Mouse (Mus musculus): ENCODE results near the gene Ms4a15. TPM values are rescaled to one million over a fixed set of nuclear protein-coding genes. Genes with fewer than 3 reads are reported as not detected.

The Ms4a15 gene
- polyA plus RNA-seq, 1 experiment from 2014 or later, result 0.15 TPM

DNA sequence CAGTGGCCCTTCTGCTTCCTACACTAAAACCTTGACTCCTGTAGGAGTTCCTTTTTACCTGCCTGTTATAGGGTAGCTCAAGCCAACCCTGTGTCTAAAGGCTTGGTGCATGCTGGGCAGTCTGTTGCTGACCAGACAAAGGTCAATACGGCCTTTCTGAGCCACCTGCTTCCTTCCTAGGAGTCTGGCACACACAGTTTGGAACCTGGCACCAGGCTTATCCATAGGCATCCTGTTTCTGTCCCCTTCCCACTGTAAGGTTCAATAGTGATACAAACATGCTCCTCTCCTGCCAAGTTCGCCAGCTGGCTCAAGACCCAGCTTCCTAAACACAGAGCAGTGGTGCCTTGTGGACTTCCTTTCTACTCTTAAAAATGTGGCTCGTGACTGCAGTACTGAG, 46.5 kb downstream of the Ms4a15 start:
- no peak for ATAC-seq (ENCODE audit: insufficient number of reproducible peaks, insufficient read depth, low FRiP score, low read depth)
- Histone ChIP-seq H3K36me3 (ENCODE audit: control insufficient read depth, insufficient read depth, low read length) (peaks cover 47% of the 10 kb centered on the region), H3K4me1 (ENCODE audit: control insufficient read depth in 2 of 2, insufficient read depth in 2 of 2, low read length in 2 of 2) (peaks cover 7 to 24% of the 10 kb centered on the region in 2 experiments), H3K4me2 (ENCODE audit: low read length) (peak overlapping the region; percentile 99; the same call in 1 of the 2 replicates), H3K27me3 (ENCODE audit: control insufficient read depth, insufficient read depth, low read length) (0 out of 2 replicates have a peak, but pooled peaks cover under 1% of the 10 kb centered on the region), H3K9me3 (ENCODE audit: control insufficient read depth, low read length) (no peaks in the 10 kb centered on the region), H3K9ac (ENCODE audit: low read length) (0 out of 2 replicates have a peak overlapping the region, but pooled peaks have one; percentile 86), H3K4me3 (ENCODE audit: control insufficient read depth in 1 of 2, insufficient read depth in 1 of 2, low read depth in 1 of 2, low read length in 2 of 2) (no peak overlapping the region), H3K27ac (replicated peaks in 1 of 2; ENCODE audit: control insufficient read depth in 1 of 2, insufficient read depth in 1 of 2, low read depth in 2 of 2, low read length in 2 of 2) (no peak overlapping the region)
- 71% methylated on average over 3 of the region's 3 CpGs for WGBS

DNA sequence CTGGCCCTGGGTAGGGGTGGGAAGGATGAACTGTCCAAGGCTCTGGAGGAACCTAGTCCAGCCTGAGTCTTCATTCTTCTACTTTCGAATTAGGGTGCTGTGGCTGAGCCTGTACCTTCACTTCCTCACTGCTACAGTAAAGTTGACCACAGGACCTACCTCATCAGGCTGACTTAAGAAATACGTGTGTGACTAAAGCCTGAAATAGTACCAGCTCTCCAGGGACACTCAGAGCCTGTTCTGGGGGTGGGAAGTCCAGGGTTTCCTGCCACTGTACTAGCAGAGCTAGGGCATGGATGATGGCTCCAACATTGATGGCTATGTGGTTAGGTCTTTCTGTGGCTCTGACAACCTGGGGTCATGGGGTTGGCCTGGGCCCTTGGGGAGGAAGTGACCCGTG, 49.1 kb downstream of the Ms4a15 start:
- H3K4me2 ChIP-seq (ENCODE audit: low read length), result no peak overlapping the region
- H3K4me1 ChIP-seq (ENCODE audit: control insufficient read depth in 2 of 2, insufficient read depth in 2 of 2, low read length in 2 of 2), result peaks cover 14 to 26% of the 10 kb centered on the region in 2 experiments
- WGBS, result 82% methylated on average over 3 of the region's 3 CpGs
- peaks cover 48% of the 10 kb centered on the region for H3K36me3 ChIP-seq (ENCODE audit: control insufficient read depth, insufficient read depth, low read length)
- no peak overlapping the region for H3K9ac ChIP-seq (ENCODE audit: low read length)
- H3K9me3 ChIP-seq (ENCODE audit: control insufficient read depth, low read length), result no peaks in the 10 kb centered on the region
- peaks cover 4% of the 10 kb centered on the region; the same call in 1 of the 2 replicates for H3K27me3 ChIP-seq (ENCODE audit: control insufficient read depth, insufficient read depth, low read length)
- no peak overlapping the region for H3K4me3 ChIP-seq (ENCODE audit: control insufficient read depth in 1 of 2, insufficient read depth in 1 of 2, low read depth in 1 of 2, low read length in 2 of 2)
- no peak overlapping the region for H3K27ac ChIP-seq (replicated peaks in 1 of 2; ENCODE audit: control insufficient read depth in 1 of 2, insufficient read depth in 1 of 2, low read depth in 2 of 2, low read length in 2 of 2)
- ATAC-seq (ENCODE audit: insufficient number of reproducible peaks, insufficient read depth, low FRiP score, low read depth), result no peak

DNA sequence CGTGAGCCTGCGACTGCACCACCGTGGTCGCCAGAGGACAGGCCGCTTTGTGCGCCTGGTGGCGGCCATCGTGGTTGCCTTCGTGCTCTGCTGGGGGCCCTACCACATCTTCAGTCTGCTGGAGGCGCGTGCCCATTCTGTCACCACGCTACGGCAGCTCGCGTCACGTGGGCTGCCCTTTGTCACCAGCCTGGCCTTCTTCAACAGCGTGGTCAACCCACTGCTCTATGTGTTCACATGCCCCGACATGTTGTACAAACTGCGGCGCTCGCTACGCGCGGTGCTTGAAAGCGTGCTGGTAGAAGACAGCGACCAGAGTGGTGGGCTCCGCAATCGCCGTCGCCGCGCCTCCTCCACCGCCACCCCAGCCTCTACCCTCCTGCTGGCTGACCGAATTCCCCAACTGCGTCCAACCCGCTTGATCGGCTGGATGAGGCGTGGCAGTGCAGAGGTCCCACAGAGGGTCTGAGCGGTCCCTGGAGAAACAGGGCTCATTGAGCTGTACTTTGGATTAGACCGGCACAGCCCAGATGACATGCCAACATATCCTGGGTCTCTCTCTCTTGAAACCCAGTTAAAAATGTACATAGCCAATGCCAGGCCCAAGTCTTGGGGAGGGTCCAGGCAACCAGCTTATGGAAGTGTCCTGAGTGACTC, 52.1 kb downstream of the Ms4a15 start:
- Histone ChIP-seq H3K9ac (ENCODE audit: low read length) (peak overlapping the region; percentile 71), H3K27me3 (ENCODE audit: control insufficient read depth, insufficient read depth, low read length) (peaks cover 4% of the 10 kb centered on the region; the same call in 1 of the 2 replicates), H3K4me3 (ENCODE audit: control insufficient read depth in 1 of 2, insufficient read depth in 1 of 2, low read depth in 1 of 2, low read length in 2 of 2) (peak overlapping the region; percentile 34 to 35), H3K36me3 (ENCODE audit: control insufficient read depth, insufficient read depth, low read length) (peaks cover 45% of the 10 kb centered on the region), H3K4me1 (ENCODE audit: control insufficient read depth in 2 of 2, insufficient read depth in 2 of 2, low read length in 2 of 2) (peaks cover 11 to 17% of the 10 kb centered on the region in 2 experiments), H3K4me2 (ENCODE audit: low read length) (peak overlapping the region; percentile 73), H3K27ac (replicated peaks in 1 of 2; ENCODE audit: control insufficient read depth in 1 of 2, insufficient read depth in 1 of 2, low read depth in 2 of 2, low read length in 2 of 2) (no peak overlapping the region), H3K9me3 (ENCODE audit: control insufficient read depth, low read length) (no peaks in the 10 kb centered on the region)
- ATAC-seq (ENCODE audit: insufficient number of reproducible peaks, insufficient read depth, low FRiP score, low read depth), result peak; percentile 22; the same call in 1 of the 2 replicates
- 4% methylated on average over 40 of the region's 40 CpGs for WGBS

DNA sequence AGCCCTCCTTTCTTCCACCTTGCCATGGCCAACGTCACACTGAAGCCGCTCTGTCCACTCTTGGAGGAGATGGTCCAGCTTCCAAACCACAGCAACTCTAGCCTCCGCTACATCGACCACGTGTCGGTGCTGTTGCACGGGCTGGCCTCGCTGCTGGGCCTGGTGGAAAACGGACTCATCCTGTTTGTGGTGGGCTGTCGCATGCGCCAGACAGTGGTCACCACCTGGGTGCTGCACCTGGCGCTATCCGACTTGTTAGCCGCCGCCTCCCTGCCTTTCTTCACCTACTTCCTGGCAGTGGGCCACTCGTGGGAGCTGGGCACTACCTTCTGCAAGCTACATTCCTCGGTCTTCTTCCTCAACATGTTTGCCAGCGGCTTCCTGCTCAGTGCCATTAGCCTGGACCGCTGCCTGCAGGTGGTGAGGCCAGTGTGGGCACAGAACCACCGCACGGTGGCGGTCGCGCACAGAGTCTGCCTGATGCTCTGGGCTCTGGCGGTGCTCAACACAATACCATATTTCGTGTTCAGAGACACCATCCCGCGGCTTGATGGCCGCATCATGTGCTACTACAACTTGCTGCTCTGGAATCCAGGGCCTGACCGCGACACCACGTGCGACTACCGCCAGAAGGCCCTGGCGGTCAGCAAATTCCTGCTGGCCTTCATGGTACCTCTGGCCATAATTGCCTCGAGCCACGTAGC, 52.8 kb downstream of the Ms4a15 start:
- peak overlapping the region; percentile 71 for H3K9ac ChIP-seq (ENCODE audit: low read length)
- ATAC-seq (ENCODE audit: insufficient number of reproducible peaks, insufficient read depth, low FRiP score, low read depth), result peak; percentile 61; the same call in 1 of the 2 replicates
- H3K9me3 ChIP-seq (ENCODE audit: control insufficient read depth, low read length), result no peaks in the 10 kb centered on the region
- H3K36me3 ChIP-seq (ENCODE audit: control insufficient read depth, insufficient read depth, low read length), result peaks cover 38% of the 10 kb centered on the region
- no peak overlapping the region for H3K27ac ChIP-seq (replicated peaks in 1 of 2; ENCODE audit: control insufficient read depth in 1 of 2, insufficient read depth in 1 of 2, low read depth in 2 of 2, low read length in 2 of 2)
- peak overlapping the region; percentile 34 to 35 for H3K4me3 ChIP-seq (ENCODE audit: control insufficient read depth in 1 of 2, insufficient read depth in 1 of 2, low read depth in 1 of 2, low read length in 2 of 2)
- peaks cover 11 to 17% of the 10 kb centered on the region in 2 experiments for H3K4me1 ChIP-seq (ENCODE audit: control insufficient read depth in 2 of 2, insufficient read depth in 2 of 2, low read length in 2 of 2)
- H3K27me3 ChIP-seq (ENCODE audit: control insufficient read depth, insufficient read depth, low read length), result peaks cover 4% of the 10 kb centered on the region; the same call in 1 of the 2 replicates
- 17% methylated on average over 37 of the region's 37 CpGs for WGBS
- H3K4me2 ChIP-seq (ENCODE audit: low read length), result peak overlapping the region; percentile 73

DNA sequence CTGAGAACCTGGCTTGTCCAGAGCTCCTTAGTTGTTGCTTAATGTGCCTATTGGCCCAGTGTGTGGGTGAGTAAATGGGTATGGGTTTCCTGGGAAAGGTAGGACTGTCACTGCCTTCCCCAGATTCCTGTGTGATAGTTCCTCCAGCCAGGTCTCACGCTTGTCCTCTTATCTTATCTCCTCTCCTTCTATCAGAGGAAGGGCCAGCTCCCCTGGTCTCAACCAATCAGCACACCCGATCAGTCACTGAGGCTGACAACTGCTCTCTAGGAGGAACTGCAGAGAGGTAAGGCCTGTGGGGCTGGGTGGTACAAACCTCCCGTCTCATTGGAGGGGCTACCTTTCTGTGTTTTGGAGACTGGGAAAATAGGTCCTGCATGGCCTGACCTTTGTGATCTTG, 54.3 kb downstream of the Ms4a15 start:
- Histone ChIP-seq H3K9ac (ENCODE audit: low read length) (no peak overlapping the region), H3K4me1 (ENCODE audit: control insufficient read depth in 2 of 2, insufficient read depth in 2 of 2, low read length in 2 of 2) (peaks cover 15 to 23% of the 10 kb centered on the region in 2 experiments), H3K4me2 (ENCODE audit: low read length) (no peak overlapping the region), H3K36me3 (ENCODE audit: control insufficient read depth, insufficient read depth, low read length) (peaks cover 24% of the 10 kb centered on the region), H3K9me3 (ENCODE audit: control insufficient read depth, low read length) (no peaks in the 10 kb centered on the region), H3K27ac (replicated peaks in 1 of 2; ENCODE audit: control insufficient read depth in 1 of 2, insufficient read depth in 1 of 2, low read depth in 2 of 2, low read length in 2 of 2) (no peak overlapping the region), H3K27me3 (ENCODE audit: control insufficient read depth, insufficient read depth, low read length) (peaks cover 4% of the 10 kb centered on the region; the same call in 1 of the 2 replicates), H3K4me3 (ENCODE audit: control insufficient read depth in 1 of 2, insufficient read depth in 1 of 2, low read depth in 1 of 2, low read length in 2 of 2) (no peak overlapping the region)
- 25% methylated on average over 3 of the region's 3 CpGs for WGBS
- no peak for ATAC-seq (ENCODE audit: insufficient number of reproducible peaks, insufficient read depth, low FRiP score, low read depth)

DNA sequence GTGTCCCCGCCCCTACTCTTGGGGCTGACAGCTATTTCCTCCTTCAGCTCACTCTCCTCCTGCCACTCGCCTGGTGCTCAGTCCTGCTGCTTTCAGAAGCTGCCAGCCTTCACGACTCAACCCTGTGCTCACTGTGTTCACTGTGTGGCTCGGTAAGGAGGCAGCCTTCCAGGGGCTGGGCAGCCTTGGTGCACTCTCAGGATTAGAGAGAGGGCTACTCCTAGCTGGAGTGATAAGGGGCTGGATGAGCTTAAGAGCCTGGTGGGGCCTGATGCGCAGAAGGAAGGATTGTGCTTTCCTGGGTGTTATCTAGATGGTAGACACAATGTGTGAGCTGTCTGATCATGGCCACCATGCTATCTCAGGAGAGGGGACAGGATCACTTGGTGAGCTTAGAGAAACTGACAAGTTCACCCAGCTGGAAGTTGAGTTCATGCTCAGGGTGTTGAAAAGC, 55.9 kb downstream of the Ms4a15 start, which contains the start of gene Ptgdr2:
Gene Ptgdr2, plus strand, starts transcription at position 51 of the 454 bp plus-strand sequence.
- Histone ChIP-seq H3K4me1 (ENCODE audit: control insufficient read depth in 2 of 2, insufficient read depth in 2 of 2, low read length in 2 of 2) (peaks cover 15 to 23% of the 10 kb centered on the region in 2 experiments), H3K4me2 (ENCODE audit: low read length) (no peak within 1 kb of the TSS), H3K9me3 (ENCODE audit: control insufficient read depth, low read length) (no peaks in the 10 kb centered on the region), H3K27ac (replicated peaks in 1 of 2; ENCODE audit: control insufficient read depth in 1 of 2, insufficient read depth in 1 of 2, low read depth in 2 of 2, low read length in 2 of 2) (no peak within 1 kb of the TSS), H3K27me3 (ENCODE audit: control insufficient read depth, insufficient read depth, low read length) (peaks cover 4% of the 10 kb centered on the region; the same call in 1 of the 2 replicates), H3K9ac (ENCODE audit: low read length) (no peak within 1 kb of the TSS), H3K36me3 (ENCODE audit: control insufficient read depth, insufficient read depth, low read length) (peaks cover 7% of the 10 kb centered on the region), H3K4me3 (ENCODE audit: control insufficient read depth in 1 of 2, insufficient read depth in 1 of 2, low read depth in 1 of 2, low read length in 2 of 2) (no peak within 1 kb of the TSS)
- no peak for ATAC-seq (ENCODE audit: insufficient number of reproducible peaks, insufficient read depth, low FRiP score, low read depth)
- WGBS, result 10% methylated on average over 5 of the region's 5 CpGs

DNA sequence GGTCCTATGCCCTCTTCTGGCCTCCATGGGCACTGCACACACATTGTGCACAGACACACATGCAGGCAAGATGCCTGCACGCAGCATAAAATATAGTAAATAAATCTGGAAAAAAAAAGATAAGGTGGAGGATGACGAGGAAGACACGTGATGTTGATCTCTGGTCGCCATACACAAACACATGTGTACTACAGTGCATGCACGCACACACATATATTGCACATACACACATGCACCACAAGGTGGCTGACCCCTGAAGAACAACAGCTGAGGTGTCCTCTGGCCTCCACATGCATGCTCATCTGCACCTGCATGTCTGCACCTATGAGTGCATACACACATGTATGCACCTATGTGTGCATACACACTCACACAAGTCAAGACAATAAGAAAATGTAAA, 57.0 kb downstream of the Ms4a15 start:
- no peak overlapping the region for H3K27ac ChIP-seq (replicated peaks in 1 of 2; ENCODE audit: control insufficient read depth in 1 of 2, insufficient read depth in 1 of 2, low read depth in 2 of 2, low read length in 2 of 2)
- no peaks in the 10 kb centered on the region for H3K36me3 ChIP-seq (ENCODE audit: control insufficient read depth, insufficient read depth, low read length)
- H3K27me3 ChIP-seq (ENCODE audit: control insufficient read depth, insufficient read depth, low read length), result no peaks in the 10 kb centered on the region; the same call in 1 of the 2 replicates
- H3K4me1 ChIP-seq (ENCODE audit: control insufficient read depth in 2 of 2, insufficient read depth in 2 of 2, low read length in 2 of 2), result peaks cover 13 to 21% of the 10 kb centered on the region in 2 experiments
- H3K4me3 ChIP-seq (ENCODE audit: control insufficient read depth in 1 of 2, insufficient read depth in 1 of 2, low read depth in 1 of 2, low read length in 2 of 2), result no peak overlapping the region
- WGBS, result 92% methylated on average over 5 of the region's 5 CpGs
- no peak overlapping the region for H3K4me2 ChIP-seq (ENCODE audit: low read length)
- no peak for ATAC-seq (ENCODE audit: insufficient number of reproducible peaks, insufficient read depth, low FRiP score, low read depth)
- no peak overlapping the region for H3K9ac ChIP-seq (ENCODE audit: low read length)
- no peaks in the 10 kb centered on the region for H3K9me3 ChIP-seq (ENCODE audit: control insufficient read depth, low read length)
